In the genomic region with DNA sequence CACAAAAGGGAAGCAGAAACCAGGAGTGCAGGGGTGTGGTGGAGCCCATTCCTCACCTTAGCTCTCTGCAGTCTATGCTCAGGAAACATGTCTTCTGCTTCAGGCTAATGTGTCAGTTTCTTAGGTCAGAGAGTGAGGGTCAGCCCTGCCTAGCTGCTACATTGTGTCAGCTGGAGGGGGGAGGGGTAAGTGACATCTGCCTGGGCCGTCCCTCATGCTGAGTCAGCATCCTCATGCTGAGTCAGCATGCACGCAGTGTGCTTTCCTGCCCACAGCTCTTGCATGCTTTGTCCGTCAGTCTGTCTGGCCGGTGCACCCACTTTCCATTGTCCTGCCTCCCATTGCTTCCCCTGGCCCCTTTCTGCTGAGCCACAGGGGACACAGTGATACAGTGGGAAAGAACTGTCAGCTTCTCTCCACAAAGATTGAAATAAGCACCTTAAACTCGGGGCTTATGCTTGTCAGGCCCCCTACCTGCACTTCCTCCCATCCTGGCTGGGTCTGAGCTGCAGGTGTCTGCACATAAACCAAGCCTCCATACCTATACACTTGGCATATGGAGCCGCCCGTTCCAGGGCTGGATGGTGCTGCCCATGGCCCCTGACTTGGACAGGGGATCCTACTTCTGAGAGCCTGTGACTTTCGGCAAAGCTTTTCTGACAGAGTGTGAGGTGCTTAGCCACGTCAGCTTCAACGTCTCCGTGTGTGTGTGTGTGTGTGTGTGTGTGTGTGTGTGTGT, we compare ENCODE assay signal across 12 mouse cellular contexts. TPM values are rescaled to one million over a fixed set of nuclear protein-coding genes. Genes with fewer than 3 reads are reported as not detected.
DNase-seq lines count a peak whose midpoint lies in the region; ATAC-seq lines count a peak whose summit lies in the region.
"Had no signal": no experiment of that assay in that cellular context is flagged by ENCODE, and none has a peak within 500 bp of the region (broad histone marks: within the 10 kb centered on the region; RNA-seq: fewer than 3 reads in every experiment).

No protein-coding gene starts in this region.

- peaks cover 12% of the 10 kb centered on the region; the same call in 1 of the 2 replicates for H3K27me3 ChIP-seq in kidney, embryonic 16.5 days (ENCODE audit: insufficient read depth, low read length)

- H3K36me3 ChIP-seq in kidney, embryonic 16.5 days (ENCODE audit: insufficient read depth, low read length) = peaks cover 5% of the 10 kb centered on the region; the same call in 1 of the 2 replicates
- H3K36me3 ChIP-seq: hindbrain, embryonic 12.5 days; midbrain, embryonic 12.5 days had no signal

- WGBS in kidney, embryonic 16.5 days = 60% methylated on average over 11 of the region's 11 CpGs

- no peak overlapping the region for H3K9ac ChIP-seq in kidney, embryonic 16.5 days (replicated peaks; ENCODE audit: low read length)
- H3K9ac ChIP-seq: hindbrain, embryonic 12.5 days; midbrain, embryonic 12.5 days had no signal

- H3K27ac ChIP-seq in kidney, embryonic 16.5 days (ENCODE audit: low read length) = peak overlapping the region; percentile 16; the same call in 1 of the 2 replicates
- H3K27ac ChIP-seq: hindbrain, embryonic 12.5 days; midbrain, embryonic 12.5 days had no signal

- no peak for ATAC-seq in kidney, embryonic 16.5 days (ENCODE audit: low FRiP score, low TSS enrichment)

- H3K9me3 ChIP-seq in kidney, embryonic 16.5 days (ENCODE audit: low read length) = no peaks in the 10 kb centered on the region
- H3K9me3 ChIP-seq: hindbrain, embryonic 12.5 days; midbrain, embryonic 12.5 days had no signal

- H3K4me2 ChIP-seq in kidney, embryonic 16.5 days (replicated peaks; ENCODE audit: low read depth, low read length) = no peak overlapping the region
- H3K4me2 ChIP-seq: hindbrain, embryonic 12.5 days; midbrain, embryonic 12.5 days had no signal

- no peak for DNase-seq in kidney, adult 8-10 months
- DNase-seq in ES-CJ7 (ENCODE audit: low read depth, low spot score) (peak; percentile 18), ZHBTc4 (ENCODE audit: low read depth, low spot score) (peak; percentile 37)
- peak; percentile 57 for DNase-seq in mesoderm, embryonic 11.5 days (ENCODE audit: low read depth, low spot score)
- no peak for DNase-seq in right cerebral cortex, postnatal 36 days (ENCODE audit: low spot score in 2 of 2)
- DNase-seq in gastrocnemius, adult 18-20 months (ENCODE audit: low spot score) = no peak
- DNase-seq: cerebellum, postnatal 14 days had no signal

- H3K4me3 ChIP-seq in kidney, embryonic 16.5 days (ENCODE audit: low read length) = no peak overlapping the region
- H3K4me3 ChIP-seq: hindbrain, embryonic 12.5 days; midbrain, embryonic 12.5 days had no signal

- H3K4me1 ChIP-seq in kidney, embryonic 16.5 days (ENCODE audit: insufficient read depth, low read length) = peaks cover 45% of the 10 kb centered on the region

RNA-seq across cellular contexts. Expression of a gene that starts 3.4 kb away (rescaled TPM):
- polyA plus RNA-seq in kidney, embryonic 16.5 days (2015; fragmentation: Nextera tagmentation; extraction: Ambion mirVana) = 45.7 and 51.8 TPM in 2 replicates
- 1 to 10 TPM; 3.0 to 3.2 TPM for total RNA-seq in gastrocnemius, adult 18-20 months (2021)

RNA-seq across cellular contexts. Expression of a gene that starts 26.2 kb away (rescaled TPM):
- polyA plus RNA-seq in kidney, embryonic 16.5 days (2015; fragmentation: Nextera tagmentation; extraction: Ambion mirVana) = 0.10 and 0.15 TPM in 2 replicates
- not detected for total RNA-seq in gastrocnemius, adult 18-20 months (2021)
- total RNA-seq: left cerebral cortex, postnatal 10 days had no signal
- polyA plus RNA-seq: forebrain, embryonic 11.5 days; hindbrain, embryonic 12.5 days; midbrain, embryonic 12.5 days had no signal

Comparison
In these comparisons a context has a peak if more than half of its experiments do, and no peak if none do; other contexts are left out.
1. DNase-seq: peak in ES-CJ7 (single experiment), ZHBTc4 (single experiment) and mesoderm, embryonic 11.5 days (single experiment); none in kidney, adult 8-10 months (0 of 2), right cerebral cortex, postnatal 36 days (0 of 2) and gastrocnemius, adult 18-20 months (single experiment).